Mouse (Mus musculus) large intestine, adult 2 months (tissue): ENCODE data around the gene Mknk2. TPM values are rescaled to one million over a fixed set of nuclear protein-coding genes. Genes with fewer than 3 reads are reported as not detected.

Experiments
- DNase-seq: peaks from one replicate; pipeline ENCODE4 v3.0.0-alpha.2; 2012; ENCODE audit warnings: low read depth, low spot score
- WGBS: fragments of 180-500 bp; shearing (Covaris S2); methylation state at CpG from one replicate; pipeline ENCODE4 v1.1.7; 2018; 5-methylcytosine and 5-hydroxymethylcytosine counted together
- polyA plus RNA-seq: library from polyadenylated mRNA; depleted of rRNA; stranded (reverse); fragments of >200 nt; gene quantifications from 2 replicates; pipeline ENCODE4 v1.2.3, GENCODE M21; 2012

Mknk2 gene
- polyA plus RNA-seq, 1 experiment, result 112 TPM

DNA sequence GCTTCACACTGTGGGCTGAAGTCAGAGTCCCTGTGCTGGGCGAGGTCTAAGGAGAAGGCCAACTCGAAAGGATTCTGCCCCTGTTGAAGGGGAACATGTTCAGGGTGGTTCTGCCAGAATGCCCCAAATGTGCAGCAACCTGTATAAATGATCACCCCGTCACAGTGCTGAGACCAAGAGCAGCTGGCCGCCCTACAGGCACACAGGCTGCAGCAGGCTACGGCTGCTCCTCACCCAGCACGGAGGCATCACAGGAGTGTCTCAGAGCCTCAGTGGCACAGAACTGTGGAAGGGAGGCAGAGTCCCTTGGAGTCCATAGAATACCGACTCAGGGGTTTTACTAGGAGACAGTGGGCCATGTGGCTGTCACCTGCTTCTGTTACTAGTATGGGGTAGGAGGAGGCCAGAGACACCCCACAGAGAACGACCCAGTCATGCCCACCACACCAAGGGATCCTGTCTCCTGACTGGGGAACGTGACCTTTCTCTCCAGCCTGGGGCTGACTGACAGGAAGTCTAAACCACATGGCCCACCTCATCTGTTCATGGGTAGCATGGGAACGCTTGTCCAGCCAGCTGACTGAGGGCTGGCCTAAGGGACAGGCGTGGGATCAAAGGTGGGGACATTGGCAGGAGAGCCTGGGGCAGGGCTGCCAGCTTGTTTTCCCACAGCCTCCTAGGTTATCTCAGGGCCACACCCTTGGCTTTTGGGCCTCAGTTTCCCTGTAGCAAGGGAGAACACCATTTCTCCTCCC, 5.8 kb downstream of the Mknk2 start:
- 76% methylated on average over 11 of the region's 11 CpGs for WGBS
- DNase-seq, result no peak

GRCm38 (mm10) chr10:80671251-80671650, 6.7 kb downstream of the Mknk2 start:
- 84% methylated on average over 4 of the region's 4 CpGs for WGBS
- DNase-seq, result no peak

DNA sequence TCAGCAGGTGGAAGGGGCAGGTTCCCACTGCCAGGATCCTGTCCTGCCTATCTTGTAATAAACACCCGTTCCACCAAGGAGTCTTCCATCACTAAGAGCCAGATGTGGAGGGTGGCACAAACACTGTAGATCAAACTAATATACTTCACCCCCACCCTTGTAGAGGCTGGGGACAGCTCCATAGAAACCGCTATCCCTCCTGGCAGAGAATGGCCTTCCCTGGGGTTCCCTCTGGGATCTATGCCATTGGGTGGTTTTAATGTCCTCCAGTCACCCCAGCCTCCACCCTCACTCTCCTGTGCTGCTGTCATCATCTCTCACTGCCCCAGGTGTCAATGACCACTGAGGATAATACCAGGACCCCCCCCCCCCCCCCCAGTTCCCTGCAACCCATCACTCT, 7.4 kb downstream of the Mknk2 start:
- no peak for DNase-seq
- WGBS, result 56% methylated on average over 2 of the region's 2 CpGs

- 29% methylated on average over 7 of the region's 7 CpGs for WGBS
- DNase-seq, result no peak
These were observed 8.0 kb downstream of the Mknk2 start for GRCm38 (mm10) chr10:80669737-80670485.

GRCm38 (mm10) chr10:80669018-80669417, 8.9 kb downstream of the Mknk2 start:
- no peak for DNase-seq
- 44% methylated on average over 12 of the region's 12 CpGs for WGBS

DNA sequence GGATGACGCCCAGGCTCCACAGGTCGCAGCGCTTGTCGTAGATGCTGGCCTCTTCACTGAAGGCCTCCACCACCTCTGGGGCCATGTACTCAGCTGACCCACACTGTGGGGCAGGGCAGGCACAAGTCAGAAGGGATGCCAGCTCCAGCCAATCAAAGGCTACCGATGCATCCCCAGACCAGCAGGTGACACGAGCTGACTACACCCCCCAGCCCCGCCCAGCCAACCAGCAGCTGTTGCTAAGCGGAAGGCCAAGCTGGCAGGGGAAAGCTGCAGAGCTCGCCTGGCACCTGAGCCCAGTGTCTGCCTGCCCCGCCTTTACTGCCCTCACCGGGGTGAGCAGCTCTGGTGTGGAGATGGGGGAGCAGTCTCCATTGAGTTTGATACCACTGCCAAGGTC, 9.3 kb downstream of the Mknk2 start:
- DNase-seq, result no peak
- WGBS, result 34% methylated on average over 11 of the region's 11 CpGs

- DNase-seq, result no peak
- WGBS, result 84% methylated on average over 19 of the region's 19 CpGs
These were observed 11.0 kb downstream of the Mknk2 start for GRCm38 (mm10) chr10:80666837-80667412.

DNA sequence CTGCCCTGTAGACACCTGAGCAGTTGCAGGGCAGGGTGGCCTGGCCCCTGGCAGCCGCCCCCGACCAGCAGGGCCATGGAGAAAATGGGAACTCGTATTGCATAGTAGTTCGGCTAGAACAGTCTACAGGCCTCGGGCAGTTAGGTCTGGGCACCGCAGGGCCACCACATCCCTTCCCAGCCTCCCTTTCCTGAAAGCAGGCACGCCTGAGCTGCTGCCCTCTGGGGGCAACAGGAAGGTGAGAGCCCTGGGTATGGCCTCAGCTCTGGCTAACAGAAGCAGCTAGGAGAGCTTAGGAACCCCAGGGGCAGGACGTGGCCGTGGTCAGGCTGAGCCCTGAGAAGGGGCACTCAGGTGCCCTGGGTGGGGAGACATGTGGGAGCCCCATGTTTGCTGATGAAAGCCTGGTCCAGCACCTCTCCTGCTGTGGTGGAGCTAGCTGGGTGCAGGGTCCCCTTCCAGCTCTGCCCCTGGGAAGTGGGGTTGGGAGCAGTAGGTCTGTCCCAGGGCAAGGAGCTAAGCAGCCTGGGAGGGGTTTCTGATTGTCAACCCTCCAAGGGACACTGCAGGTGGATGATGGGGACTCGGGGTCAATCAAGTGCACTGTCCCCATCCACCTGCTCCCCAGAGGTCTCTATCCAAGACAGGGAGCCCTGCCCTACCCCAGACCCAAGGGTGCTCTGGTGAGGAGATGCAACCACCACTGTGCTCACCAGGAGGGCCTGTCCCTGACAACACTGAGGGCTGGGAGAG, 11.8 kb downstream of the Mknk2 start:
- WGBS, result 66% methylated on average over 10 of the region's 10 CpGs
- no peak for DNase-seq

DNA sequence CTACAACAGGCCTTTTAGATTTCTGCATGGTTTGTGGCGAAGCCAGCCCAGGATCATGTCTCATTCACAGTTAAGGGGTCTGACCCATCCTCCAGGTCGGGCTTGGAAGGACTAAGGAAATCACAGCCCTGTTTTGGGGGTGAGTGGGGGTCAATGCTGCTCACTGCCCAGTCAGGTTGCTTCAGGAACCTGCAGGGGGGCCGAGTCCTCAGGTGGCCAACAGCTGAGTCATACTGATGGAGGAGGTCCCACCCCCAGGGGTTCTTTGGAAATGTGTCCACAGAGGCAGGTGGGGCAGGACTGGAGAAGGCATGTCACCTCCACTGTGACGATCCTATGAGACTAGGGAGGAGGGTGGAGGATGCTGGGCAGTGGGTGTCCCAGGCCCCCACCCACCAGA, 12.5 kb downstream of the Mknk2 start:
- DNase-seq, result no peak
- 35% methylated on average over 4 of the region's 4 CpGs for whole genome bisulfite sequencing

DNA sequence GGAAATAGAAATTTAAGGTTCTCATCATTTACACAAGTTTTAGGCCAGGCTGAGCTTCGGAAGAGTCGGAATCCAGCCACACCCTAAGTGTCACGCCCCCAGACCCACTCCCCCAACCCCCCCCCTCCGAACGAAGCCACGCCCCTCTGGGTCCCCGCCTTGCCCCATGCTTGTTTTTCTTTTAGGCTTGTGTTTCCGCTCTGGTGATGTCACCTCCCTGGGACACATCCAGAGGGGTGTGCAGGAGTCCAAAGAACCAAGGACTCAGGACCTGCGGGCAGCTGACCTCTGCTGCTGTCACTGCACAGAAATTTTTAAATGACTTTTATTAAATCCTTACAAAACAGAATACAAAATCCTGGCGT, 12.9 kb downstream of the Mknk2 start:
- no peak for DNase-seq
- 5% methylated on average over 10 of the region's 10 CpGs for WGBS

DNA sequence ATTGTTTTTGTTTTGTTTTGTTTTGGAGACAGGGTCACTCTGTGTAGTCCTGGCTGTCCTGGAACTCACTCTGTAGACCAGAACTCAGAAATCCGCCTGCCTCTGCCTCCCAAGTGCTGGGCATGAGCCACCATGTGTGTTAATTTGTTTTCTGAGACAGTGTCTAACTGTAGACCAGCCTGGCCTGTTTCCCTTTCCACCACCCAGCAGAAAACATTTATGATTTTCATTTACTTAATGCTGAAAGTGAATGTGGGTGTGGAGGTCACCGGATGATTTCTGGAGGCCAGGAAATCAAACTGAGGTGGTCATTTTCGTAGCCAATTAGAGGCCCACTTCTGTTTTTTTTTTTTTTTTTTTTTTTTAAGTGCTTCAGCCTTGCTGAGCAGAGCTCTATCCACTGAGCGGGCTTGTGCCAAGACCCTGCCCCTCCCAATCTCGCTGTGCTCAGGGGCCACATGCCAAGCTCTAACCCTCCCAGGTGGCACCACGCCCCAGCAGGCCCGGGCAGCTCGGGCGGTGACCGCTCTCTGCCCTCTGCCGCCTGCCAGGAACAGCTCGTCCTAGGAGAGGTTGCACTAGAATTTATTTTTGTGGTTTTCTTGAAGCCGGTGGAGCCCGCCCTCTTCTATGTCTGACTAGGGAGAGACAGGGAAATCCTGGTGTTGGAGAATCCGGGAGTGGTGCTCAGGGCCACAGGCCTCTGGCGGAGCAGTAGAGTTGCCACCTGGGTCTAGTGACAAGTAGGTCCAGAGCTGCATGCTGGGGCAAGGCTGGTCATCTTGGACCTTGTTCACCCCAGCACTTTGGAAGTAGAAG, 13.5 kb downstream of the Mknk2 start:
- DNase-seq, result no peak
- WGBS, result 2% methylated on average over 16 of the region's 16 CpGs

DNA sequence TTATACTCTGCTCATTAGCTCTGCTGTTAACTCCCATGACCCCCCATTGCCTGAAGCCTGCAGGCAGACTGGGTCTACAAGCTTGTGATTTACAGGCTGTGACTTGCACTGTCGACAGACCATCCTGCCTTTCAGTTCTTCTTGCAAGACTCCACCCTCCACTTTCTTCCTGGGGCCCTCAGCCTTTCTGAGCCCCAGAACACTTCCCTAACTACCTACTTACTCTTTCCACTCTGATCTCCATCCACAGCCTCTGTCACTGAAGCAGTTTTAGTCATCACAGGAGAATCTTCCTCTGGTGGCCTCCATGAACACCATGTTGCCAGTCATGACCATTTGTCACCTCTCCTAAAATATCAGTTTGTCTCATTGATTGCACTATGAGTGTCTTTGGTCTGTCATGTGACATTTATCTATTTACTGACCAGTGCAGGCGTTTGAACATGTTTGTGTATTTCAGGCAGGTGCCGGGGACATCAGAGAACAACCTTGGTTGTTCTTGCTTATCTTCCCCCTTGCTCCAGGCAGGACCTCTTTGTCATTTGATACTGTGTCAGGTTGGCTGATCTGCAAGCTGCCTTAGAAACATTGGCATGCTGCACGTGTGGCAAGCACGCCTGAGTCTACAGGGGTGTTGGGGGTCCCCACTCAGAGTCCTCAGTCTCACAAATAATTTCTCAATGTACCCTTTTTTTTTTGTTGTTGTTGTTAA, 14.3 kb downstream of the Mknk2 start:
- WGBS, result 46% methylated on average over 5 of the region's 5 CpGs
- no peak for DNase-seq

DNA sequence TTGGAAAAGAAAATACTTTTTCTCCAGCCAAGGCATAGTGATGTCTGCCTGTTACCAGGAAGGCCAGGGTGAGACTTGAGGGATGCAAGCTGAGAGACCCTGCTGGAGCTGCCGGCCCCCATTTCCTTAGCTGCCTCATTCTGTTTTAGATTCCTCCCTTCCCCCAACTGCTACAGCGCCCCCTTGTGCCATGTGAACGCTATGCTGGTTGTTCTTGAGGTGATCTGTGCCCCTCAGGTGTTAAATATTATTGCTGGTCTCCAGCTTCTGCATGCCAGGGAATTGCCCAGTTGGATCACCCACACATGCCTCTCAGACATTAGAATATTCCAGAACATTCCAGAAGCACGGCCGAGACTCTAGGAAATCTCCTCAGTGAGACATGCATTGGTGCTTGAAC, 16.8 kb downstream of the Mknk2 start:
- 38% methylated on average over 5 of the region's 5 CpGs for WGBS
- no peak for DNase-seq

GRCm38 (mm10) chr10:80659213-80659612, 18.7 kb downstream of the Mknk2 start:
- WGBS, result 6% methylated on average over 10 of the region's 10 CpGs
- DNase-seq, result no peak

DNA sequence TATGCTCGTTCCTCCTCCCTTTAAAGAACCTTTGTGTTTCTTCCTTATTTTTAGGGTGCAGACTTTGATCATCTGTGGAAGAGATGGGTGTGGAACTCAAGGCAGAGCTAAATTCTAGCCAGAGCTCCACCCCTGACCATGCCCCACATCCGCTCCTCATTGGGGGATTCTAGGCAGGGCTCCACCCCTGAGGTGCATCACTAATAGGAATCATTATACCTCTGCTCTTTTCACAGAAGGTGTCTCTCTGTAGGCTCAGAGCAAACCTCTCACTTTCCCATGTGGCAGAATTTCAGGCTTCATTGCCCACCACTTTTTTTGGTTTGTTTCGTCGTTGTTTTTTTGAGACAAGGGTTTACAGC, 19.1 kb downstream of the Mknk2 start:
- DNase-seq, result no peak
- WGBS, result 18% methylated on average over 4 of the region's 4 CpGs

GRCm38 (mm10) chr10:80658194-80658840, 19.6 kb downstream of the Mknk2 start:
- WGBS, result 35% methylated on average over 14 of the region's 14 CpGs
- DNase-seq, result no peak

- 19% methylated on average over 15 of the region's 15 CpGs for WGBS
- no peak for DNase-seq
These were observed 20.9 kb downstream of the Mknk2 start, which contains the start of gene Btbd2 for GRCm38 (mm10) chr10:80656863-80657623. Gene Btbd2, minus strand, starts transcription at chr10:80657071.
